Mouse (Mus musculus): ENCODE data around the gene Fkbp10.
A peak's percentile ranks its signal among the peaks of the same experiment; 100 is the strongest.

Fkbp10 gene

GRCm38 (mm10) chr11:100394353-100395074 lies 21.0 kb upstream of the Fkbp10 start:
- no peak for DNase-seq (ENCODE audit: low spot score in 2 of 2)

- DNase-seq (ENCODE audit: low spot score in 2 of 2): no peak
Observed at GRCm38 (mm10) chr11:100395200-100395599, 20.3 kb upstream of the Fkbp10 start.

GRCm38 (mm10) chr11:100395861-100396631 lies 19.5 kb upstream of the Fkbp10 start:
- no peak for DNase-seq (ENCODE audit: low spot score in 2 of 2)

GRCm38 (mm10) chr11:100396886-100397599 lies 18.5 kb upstream of the Fkbp10 start:
- peak; percentile 15 to 57 for DNase-seq (ENCODE audit: low spot score in 2 of 2)

GRCm38 (mm10) chr11:100397600-100398389 lies 17.7 kb upstream of the Fkbp10 start, which contains the start of gene Jup:
TSS of gene Jup (minus strand) at chr11:100397763.
- DNase-seq (ENCODE audit: low spot score in 2 of 2): peak; percentile 79 to 96

GRCm38 (mm10) chr11:100398517-100398916 lies 17.0 kb upstream of the Fkbp10 start:
- no peak for DNase-seq (ENCODE audit: low spot score in 2 of 2)

GRCm38 (mm10) chr11:100399320-100399719 lies 16.2 kb upstream of the Fkbp10 start:
- DNase-seq (ENCODE audit: low spot score in 2 of 2): peak in 1 of 2 experiments; percentile 47

GRCm38 (mm10) chr11:100399727-100400538 lies 15.6 kb upstream of the Fkbp10 start:
- no peak for DNase-seq (ENCODE audit: low spot score in 2 of 2)

- DNase-seq (ENCODE audit: low spot score in 2 of 2): no peak
Observed at GRCm38 (mm10) chr11:100400842-100401241, 14.7 kb upstream of the Fkbp10 start.

GRCm38 (mm10) chr11:100402240-100402639 lies 13.3 kb upstream of the Fkbp10 start:
- no peak for DNase-seq (ENCODE audit: low spot score in 2 of 2)

GRCm38 (mm10) chr11:100402682-100403081 lies 12.8 kb upstream of the Fkbp10 start:
- no peak for DNase-seq (ENCODE audit: low spot score in 2 of 2)

- DNase-seq (ENCODE audit: low spot score in 2 of 2): no peak
Observed at GRCm38 (mm10) chr11:100403445-100404134, 11.9 kb upstream of the Fkbp10 start.

- DNase-seq (ENCODE audit: low spot score in 2 of 2): no peak
Observed at GRCm38 (mm10) chr11:100404456-100405074, 10.9 kb upstream of the Fkbp10 start.

GRCm38 (mm10) chr11:100406273-100406672 lies 9.2 kb upstream of the Fkbp10 start:
- DNase-seq (ENCODE audit: low spot score in 2 of 2): no peak

- no peak for DNase-seq (ENCODE audit: low spot score in 2 of 2)
Observed at GRCm38 (mm10) chr11:100406995-100407705, 8.3 kb upstream of the Fkbp10 start.

- peak in 1 of 2 experiments; percentile 68 for DNase-seq (ENCODE audit: low spot score in 2 of 2)
Observed at GRCm38 (mm10) chr11:100408076-100408834, 7.2 kb upstream of the Fkbp10 start.

GRCm38 (mm10) chr11:100408835-100409462 lies 6.5 kb upstream of the Fkbp10 start:
- no peak for DNase-seq (ENCODE audit: low spot score in 2 of 2)

GRCm38 (mm10) chr11:100409686-100410085 lies 5.8 kb upstream of the Fkbp10 start:
- DNase-seq (ENCODE audit: low spot score in 2 of 2): no peak

Data from spleen, postnatal 10 days (tissue).